Mouse (Mus musculus): ENCODE data around the gene Mcfd2.

Gene Mcfd2

GRCm38 (mm10) chr17:87288131-87288530, 22.4 kb upstream of the Mcfd2 start:
- no peak for DNase-seq (ENCODE audit: low read depth, low spot score)

GRCm38 (mm10) chr17:87287197-87287777, 21.6 kb upstream of the Mcfd2 start:
- no peak for DNase-seq (ENCODE audit: low read depth, low spot score)

GRCm38 (mm10) chr17:87286481-87287143, 20.9 kb upstream of the Mcfd2 start:
- no peak for DNase-seq (ENCODE audit: low read depth, low spot score)

DNA sequence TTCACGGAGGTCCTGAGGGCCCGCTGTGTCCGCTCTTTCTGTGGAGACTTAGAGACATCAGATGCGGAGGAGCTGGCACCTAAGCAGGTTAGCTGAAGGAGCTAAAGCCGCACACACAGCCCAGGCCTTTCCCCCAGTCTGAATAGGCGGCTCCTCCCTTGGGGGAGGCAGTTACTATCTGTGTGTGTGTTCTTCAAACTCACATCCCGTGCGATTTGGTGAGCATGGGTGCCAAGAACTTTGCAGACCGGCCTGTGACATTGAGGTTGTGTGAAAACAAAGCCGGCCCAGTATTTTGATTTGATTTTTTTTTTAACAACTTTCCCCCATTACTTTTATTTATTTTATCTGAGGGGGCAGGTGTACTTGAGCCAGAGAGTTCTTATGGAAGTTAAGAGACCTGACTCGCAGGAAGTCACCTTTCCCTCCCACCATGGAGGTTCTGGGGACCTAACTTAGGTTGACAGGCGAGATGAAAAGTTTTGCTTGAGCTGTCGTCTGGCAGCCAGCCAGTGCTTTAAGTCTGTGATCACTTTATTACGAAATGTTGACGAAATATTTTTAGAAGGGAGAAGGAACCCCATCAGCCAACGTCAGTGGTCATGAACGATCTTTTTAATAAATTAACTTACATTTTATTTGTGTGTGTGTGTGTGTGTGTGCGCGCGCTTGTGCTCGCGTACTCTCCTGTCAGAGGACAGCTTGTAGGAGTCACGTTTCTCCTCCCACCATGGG, 20.2 kb upstream of the Mcfd2 start:
- DNase-seq (ENCODE audit: low read depth, low spot score): no peak

- DNase-seq (ENCODE audit: low read depth, low spot score): no peak
Observed at GRCm38 (mm10) chr17:87284482-87285040, 18.8 kb upstream of the Mcfd2 start.

- peak; percentile 34 for DNase-seq (ENCODE audit: low read depth, low spot score)
Observed at GRCm38 (mm10) chr17:87283755-87284481, 18.2 kb upstream of the Mcfd2 start.

DNA sequence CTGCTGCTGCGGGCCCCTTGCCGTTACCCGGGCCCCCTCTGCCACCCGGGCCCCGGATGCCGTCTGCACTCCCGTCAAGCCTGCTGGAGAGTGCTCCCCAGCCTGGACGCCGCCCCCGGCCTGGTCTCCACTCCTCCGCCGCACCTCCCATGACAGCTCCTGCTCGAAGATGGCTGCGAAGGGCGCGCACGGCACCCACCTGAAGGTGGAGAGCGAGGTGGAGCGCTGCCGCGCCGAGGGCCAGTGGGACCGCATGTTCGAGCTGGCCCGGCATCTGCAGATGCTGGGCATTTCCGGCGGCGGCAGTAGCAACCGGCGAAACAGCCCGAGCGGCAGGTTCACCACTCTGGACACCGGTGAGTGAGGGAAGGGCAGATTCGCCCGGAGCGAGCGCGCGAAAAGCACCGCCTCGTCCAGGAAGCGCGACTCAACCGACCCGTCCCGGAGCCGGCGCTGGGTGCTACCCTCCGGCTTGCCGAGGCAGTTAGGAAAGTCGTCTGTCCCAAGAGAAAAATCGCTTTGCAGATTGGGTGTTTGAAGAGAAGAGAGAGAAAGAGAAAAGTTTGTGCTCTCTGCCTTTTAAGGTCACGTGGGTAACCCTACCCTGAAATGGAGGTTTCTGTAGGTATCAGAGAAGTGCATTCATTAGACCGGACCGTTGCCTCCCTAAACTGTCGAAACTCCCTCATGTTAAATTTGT, 17.5 kb upstream of the Mcfd2 start:
- DNase-seq (ENCODE audit: low read depth, low spot score): peak; percentile 62

DNA sequence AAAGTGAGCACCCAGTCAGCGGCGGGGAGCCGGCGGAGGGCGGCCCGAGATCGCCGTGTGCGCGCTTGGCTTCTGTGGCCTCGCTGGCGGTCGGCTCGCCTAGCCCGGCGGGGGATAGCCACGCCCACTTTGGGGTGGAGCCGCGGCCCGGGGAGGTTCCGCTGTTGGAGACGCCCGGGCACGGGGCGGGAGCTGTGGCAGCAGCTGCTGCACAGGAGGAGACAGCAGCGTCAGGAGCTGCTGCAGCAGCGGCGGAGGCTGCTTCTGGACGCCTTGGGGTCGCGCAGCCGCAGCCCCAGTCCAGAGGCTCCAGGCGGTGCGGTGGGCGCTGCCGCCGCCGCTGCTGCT, 16.9 kb upstream of the Mcfd2 start, which contains the start of gene Ttc7:
Gene Ttc7 (plus strand): TSS at position 181 of the 348 bp plus-strand sequence.
- peak; percentile 94 for DNase-seq (ENCODE audit: low read depth, low spot score)

- DNase-seq (ENCODE audit: low read depth, low spot score): peak; percentile 98
Observed at GRCm38 (mm10) chr17:87282007-87282705, 16.4 kb upstream of the Mcfd2 start.

DNA sequence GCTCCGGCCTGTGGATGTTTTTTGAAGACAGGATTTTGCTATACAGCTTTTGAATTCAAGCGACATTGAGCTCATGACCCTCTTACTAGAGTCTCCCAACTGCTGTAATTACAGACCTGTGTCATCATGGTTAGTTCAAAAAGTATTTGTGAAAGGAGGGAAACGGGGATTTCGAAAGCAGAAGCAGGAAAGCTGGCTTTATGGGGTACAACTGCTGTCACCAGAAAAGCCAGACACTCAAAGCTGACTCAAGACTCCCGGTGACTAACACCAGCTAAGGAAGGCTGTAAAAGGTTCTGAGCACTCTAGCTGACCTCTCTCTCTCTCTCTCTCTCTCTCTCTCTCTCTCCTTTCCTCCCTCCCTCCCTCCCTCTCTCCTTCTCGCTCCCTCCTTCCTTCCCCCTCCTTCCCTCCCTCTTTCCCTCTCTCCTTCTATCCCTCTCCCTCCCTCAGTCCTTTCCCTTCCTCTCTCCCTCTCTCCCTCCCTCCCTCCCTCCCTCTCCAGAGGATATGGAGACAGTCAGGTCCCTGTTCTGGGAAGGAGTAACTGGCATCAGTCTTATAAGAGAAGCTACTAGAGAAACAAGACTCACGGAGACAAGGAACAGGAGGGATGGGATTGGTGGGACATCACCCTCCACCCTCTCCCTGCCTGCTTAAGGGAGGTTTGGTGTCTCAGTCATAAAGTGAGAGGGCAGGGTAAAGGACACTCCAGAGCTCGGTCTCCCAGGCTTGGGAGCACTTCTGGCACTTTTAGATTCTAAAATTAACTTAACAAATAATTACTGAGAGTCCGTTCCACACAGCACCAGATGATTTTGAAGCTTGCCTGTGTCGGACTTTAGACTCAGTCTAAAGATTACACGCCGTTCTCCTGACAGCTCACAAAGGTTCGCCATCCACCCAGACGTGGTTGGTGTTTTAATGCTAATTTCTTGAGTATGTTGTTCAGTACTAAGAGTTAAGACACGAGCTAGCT, 9.9 kb upstream of the Mcfd2 start:
- peak; percentile 79 for DNase-seq (ENCODE audit: low read depth, low spot score)

DNA sequence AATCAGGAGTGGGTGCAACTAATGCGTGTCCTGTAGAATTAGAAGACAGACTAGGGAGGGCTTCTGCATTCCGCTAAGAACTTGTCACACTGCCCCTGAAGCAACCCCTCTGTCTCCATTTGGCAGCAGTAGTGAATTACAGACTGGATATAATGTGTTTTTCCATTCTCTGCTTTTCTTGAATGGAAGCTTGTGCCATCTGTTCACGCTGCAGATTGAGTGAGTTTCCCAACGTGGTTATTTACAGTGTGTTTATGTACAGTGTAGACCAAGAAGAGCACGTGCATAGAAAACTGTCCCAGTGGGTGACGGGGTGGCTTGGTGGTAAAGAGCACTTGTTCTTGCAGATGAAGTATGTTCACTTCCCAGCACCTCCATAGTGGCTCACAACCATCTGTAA, 3.7 kb upstream of the Mcfd2 start:
- no peak for DNase-seq (ENCODE audit: low read depth, low spot score)

DNA sequence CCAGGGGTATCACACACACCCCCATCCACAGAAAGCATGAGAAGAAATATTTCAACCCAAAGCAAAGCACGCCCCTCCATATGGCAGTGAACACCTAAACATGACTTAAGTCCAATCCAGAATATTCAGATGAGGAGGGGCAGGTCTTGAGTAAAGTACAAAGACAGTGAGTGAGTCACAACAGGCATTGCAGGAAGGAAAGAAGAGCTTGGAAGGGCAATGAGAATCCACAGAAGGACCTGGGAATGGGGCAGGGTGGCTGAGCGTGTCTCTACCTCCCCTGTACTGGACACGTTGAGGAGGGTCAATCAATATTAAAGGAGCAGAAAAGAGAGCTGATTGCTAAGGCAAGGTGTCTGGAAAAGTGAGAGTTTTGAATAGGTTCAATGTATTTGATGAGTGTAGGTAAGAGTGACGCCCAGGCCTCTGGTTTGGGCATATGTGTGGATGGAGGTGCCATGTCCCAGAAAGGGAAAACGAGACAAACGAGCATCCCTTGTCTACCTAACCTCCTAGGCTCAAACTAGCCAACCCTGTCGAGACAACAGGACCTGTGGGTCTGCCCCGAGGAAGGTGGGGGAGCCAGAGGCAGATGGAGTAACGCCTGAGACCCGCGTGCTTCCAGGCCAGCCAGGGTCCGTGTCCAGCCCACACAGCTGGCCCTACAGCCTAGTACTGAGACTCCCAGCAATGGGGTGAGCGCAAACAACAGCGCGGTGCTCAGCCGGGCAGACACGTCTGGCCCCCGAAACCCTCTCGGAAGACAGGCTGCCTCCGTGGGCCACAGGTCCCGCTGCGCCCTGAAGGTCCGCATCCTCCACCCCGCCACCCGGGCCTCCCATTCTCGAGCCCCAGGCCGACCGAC, 576 bp downstream of the Mcfd2 start:
- peak; percentile 54 for DNase-seq (ENCODE audit: low read depth, low spot score)

DNA sequence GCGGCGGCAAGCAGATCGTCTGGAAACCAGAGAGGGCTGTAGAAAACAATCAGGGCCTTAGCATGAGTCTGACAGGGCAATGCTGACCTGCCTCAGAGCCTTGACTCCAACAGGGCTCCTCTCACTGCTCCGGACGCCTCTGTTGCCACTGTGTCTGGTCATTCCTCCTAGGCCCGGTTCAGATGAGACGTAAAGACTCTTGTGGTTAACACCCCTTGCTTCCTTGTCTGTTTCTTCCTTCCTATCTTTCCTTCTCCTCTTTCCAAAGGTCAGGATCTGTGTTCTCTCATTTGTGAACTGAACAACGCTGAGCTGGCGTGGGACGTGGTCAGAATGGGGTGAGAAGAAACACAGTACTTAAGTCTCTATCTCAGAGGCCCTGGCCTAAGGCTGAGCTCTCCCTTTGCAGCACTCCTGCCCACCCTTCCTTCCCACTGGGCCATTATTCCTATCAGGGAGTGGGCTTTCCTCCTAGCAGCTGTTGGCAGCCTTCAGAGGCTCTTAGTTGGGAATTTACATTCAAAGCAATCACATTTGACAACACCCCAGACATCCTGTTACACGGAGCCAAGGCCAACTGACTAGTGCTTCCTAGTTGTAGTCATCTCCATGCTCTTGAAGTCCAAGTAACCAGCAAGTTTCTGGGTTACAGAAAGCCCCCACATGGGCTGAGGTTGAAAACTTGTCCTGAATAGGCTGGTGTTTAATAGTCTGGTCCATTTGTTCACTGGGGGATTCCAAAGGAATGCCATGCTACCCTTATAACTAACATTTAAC, 1.5 kb downstream of the Mcfd2 start:
- DNase-seq (ENCODE audit: low read depth, low spot score): no peak

- no peak for DNase-seq (ENCODE audit: low read depth, low spot score)
Observed at GRCm38 (mm10) chr17:87263401-87263800, 2.3 kb downstream of the Mcfd2 start.

GRCm38 (mm10) chr17:87255672-87256071, 10.1 kb downstream of the Mcfd2 start:
- no peak for DNase-seq (ENCODE audit: low read depth, low spot score)

DNA sequence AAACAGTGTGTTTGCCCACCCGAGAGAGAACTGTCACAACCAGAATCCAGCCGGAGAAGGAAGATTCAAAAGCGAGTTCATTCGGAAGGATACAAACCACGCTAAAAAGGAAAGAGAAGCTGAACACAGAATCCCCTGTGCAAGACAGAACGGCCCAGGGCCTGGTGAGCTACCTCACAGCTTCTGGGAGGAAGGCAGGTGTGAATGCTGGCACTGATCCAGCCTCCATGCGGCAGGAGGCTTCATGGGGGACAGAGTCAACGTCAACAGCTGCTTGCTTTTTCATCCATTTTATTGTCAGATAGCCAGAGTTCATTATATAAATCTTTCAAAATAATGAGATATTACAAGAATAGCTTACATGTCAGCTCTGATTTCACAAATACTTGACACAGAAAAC, 11.4 kb downstream of the Mcfd2 start:
- DNase-seq (ENCODE audit: low read depth, low spot score): no peak

GRCm38 (mm10) chr17:87246103-87246502, 19.6 kb downstream of the Mcfd2 start:
- DNase-seq (ENCODE audit: low read depth, low spot score): no peak

DNA sequence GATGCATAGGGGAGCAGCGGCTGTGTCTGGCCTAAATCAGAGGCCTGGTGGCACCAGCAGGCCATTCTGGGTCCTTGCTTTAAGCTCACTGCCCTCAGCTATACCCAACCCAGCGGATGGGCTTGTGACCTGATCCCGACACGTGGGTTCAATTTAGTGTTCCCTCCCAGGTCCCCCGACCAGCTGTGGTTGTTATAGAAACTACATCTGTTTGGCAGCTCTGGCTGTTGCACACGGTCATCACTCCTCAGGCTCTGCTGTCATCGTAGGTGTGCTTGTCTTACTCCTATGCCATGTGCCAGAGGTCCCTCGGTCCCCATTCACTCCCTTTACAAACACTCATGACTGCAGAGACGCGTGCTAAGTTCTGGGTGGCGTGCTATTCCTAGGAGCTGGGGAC, 27.9 kb downstream of the Mcfd2 start:
- DNase-seq (ENCODE audit: low read depth, low spot score): peak; percentile 40
